ENCODE assay signal across 9 mouse cellular contexts in genomic region chr6:21803483-21804340, GRCm38 (mm10). TPM values are rescaled to one million over a fixed set of nuclear protein-coding genes. Genes with fewer than 3 reads are reported as not detected.
DNase-seq lines count a peak whose midpoint lies in the region; ATAC-seq and TF ChIP-seq lines count a peak whose summit lies in the region.
"Had no signal": no experiment of that assay in that cellular context is flagged by ENCODE, and none has a peak within 500 bp of the region (broad histone marks: within the 10 kb centered on the region; RNA-seq: fewer than 3 reads in every experiment).

No protein-coding gene starts in this region.

- no peaks in the 10 kb centered on the region for H3K4me1 ChIP-seq in hindbrain, embryonic 15.5 days (replicated peaks)
- no peaks in the 10 kb centered on the region for H3K4me1 ChIP-seq in hindbrain, embryonic 13.5 days (replicated peaks)
- H3K4me1 ChIP-seq in lung, embryonic 14.5 days (ENCODE audit: insufficient read depth): no peaks in the 10 kb centered on the region
- no peaks in the 10 kb centered on the region; the same call in 1 of the 2 replicates for H3K4me1 ChIP-seq in lung, adult 2 months (ENCODE audit: control insufficient read depth, insufficient read depth, low read length)

- 64% methylated on average over 10 of the region's 10 CpGs for WGBS in hindbrain, embryonic 15.5 days
- WGBS in hindbrain, embryonic 13.5 days: 77% methylated on average over 10 of the region's 10 CpGs
- 61% methylated on average over 10 of the region's 10 CpGs for WGBS in lung, embryonic 14.5 days
- 48% methylated on average over 10 of the region's 10 CpGs for WGBS in lung, adult 2 months

- H3K27ac ChIP-seq in hindbrain, embryonic 15.5 days (replicated peaks): no peak overlapping the region
- no peak overlapping the region for H3K27ac ChIP-seq in hindbrain, embryonic 13.5 days
- H3K27ac ChIP-seq in lung, embryonic 14.5 days (ENCODE audit: low read depth): peak overlapping the region; percentile 21; the same call in 1 of the 2 replicates
- H3K27ac ChIP-seq in layer of hippocampus, adult 2 months: peak overlapping the region; percentile 40

- H3K27me3 ChIP-seq in hindbrain, embryonic 15.5 days: no peaks in the 10 kb centered on the region
- H3K27me3 ChIP-seq in hindbrain, embryonic 13.5 days: no peaks in the 10 kb centered on the region
- no peaks in the 10 kb centered on the region for H3K27me3 ChIP-seq in lung, embryonic 14.5 days (ENCODE audit: insufficient read depth, low read length)

- TF ChIP-seq CTCF in lung, embryonic 14.5 days (IDR thresholded peaks at IDR 0.05; ENCODE audit: low read depth): no peak
- TF ChIP-seq CTCF in lung, adult 2 months (IDR thresholded peaks at IDR 0.05; ENCODE audit: insufficient read depth, low read length): no peak
- TF ChIP-seq CTCF in layer of hippocampus, adult 2 months (conservative IDR thresholded peaks at IDR 0.05): no peak

- no peak overlapping the region for H3K4me3 ChIP-seq in hindbrain, embryonic 15.5 days
- H3K4me3 ChIP-seq in hindbrain, embryonic 13.5 days: no peak overlapping the region
- H3K4me3 ChIP-seq in lung, embryonic 14.5 days (ENCODE audit: low read depth, low read length): no peak overlapping the region
- no peak overlapping the region for H3K4me3 ChIP-seq in lung, adult 2 months (replicated peaks; ENCODE audit: extremely low read depth, low read depth, low read length)
- H3K4me3 ChIP-seq in layer of hippocampus, adult 2 months: no peak overlapping the region

- TF ChIP-seq POLR2A in lung, adult 2 months (IDR thresholded peaks at IDR 0.05; ENCODE audit: borderline replicate concordance, extremely low read depth, low read depth, low read length): no peak

- H3K4me2 ChIP-seq in hindbrain, embryonic 15.5 days: no peak overlapping the region
- no peak overlapping the region for H3K4me2 ChIP-seq in hindbrain, embryonic 13.5 days
- H3K4me2 ChIP-seq in lung, embryonic 14.5 days: no peak overlapping the region

- no peaks in the 10 kb centered on the region for H3K9me3 ChIP-seq in hindbrain, embryonic 15.5 days
- no peaks in the 10 kb centered on the region for H3K9me3 ChIP-seq in hindbrain, embryonic 13.5 days
- H3K9me3 ChIP-seq in lung, embryonic 14.5 days (ENCODE audit: low read depth, low read length): no peaks in the 10 kb centered on the region

- no peak overlapping the region for H3K9ac ChIP-seq in hindbrain, embryonic 15.5 days
- H3K9ac ChIP-seq in hindbrain, embryonic 13.5 days: no peak overlapping the region
- H3K9ac ChIP-seq in lung, embryonic 14.5 days: no peak overlapping the region

- peaks cover 19% of the 10 kb centered on the region; the same call in 1 of the 2 replicates for H3K36me3 ChIP-seq in hindbrain, embryonic 15.5 days
- peaks cover 20% of the 10 kb centered on the region for H3K36me3 ChIP-seq in hindbrain, embryonic 13.5 days
- H3K36me3 ChIP-seq in lung, embryonic 14.5 days (ENCODE audit: insufficient read depth): peaks cover 6% of the 10 kb centered on the region; the same call in 1 of the 2 replicates

- DNase-seq in lung, embryonic 14.5 days: peak; percentile 43
- DNase-seq in lung, adult 2 months: no peak
- DNase-seq in layer of hippocampus, adult 2 months (ENCODE audit: low spot score in 2 of 2): peak in 1 of 2 experiments; percentile 50
- peak; percentile 39 for DNase-seq in lung, postnatal 36 days
- no peak for DNase-seq in urinary bladder, postnatal 4 days (ENCODE audit: low spot score in 2 of 2)
- DNase-seq: adrenal gland, adult 2 months; cerebellum, adult 9-11 months had no signal

- ATAC-seq in hindbrain, embryonic 15.5 days (ENCODE audit: low FRiP score, low read depth): peak; percentile 79; the same call in 1 of the 2 replicates
- ATAC-seq in hindbrain, embryonic 13.5 days (ENCODE audit: low FRiP score): no peak
- peak; percentile 75 for ATAC-seq in lung, embryonic 14.5 days (ENCODE audit: insufficient read depth)

RNA-seq across cellular contexts. Expression of gene Tspan12, which starts 48.6 kb away (rescaled TPM):
- polyA plus RNA-seq in hindbrain, embryonic 15.5 days (2015; fragmentation: Nextera tagmentation; extraction: Ambion mirVana): 60.5 and 66.8 TPM in 2 replicates
- 64.6 and 69.6 TPM in 2 replicates for polyA plus RNA-seq in hindbrain, embryonic 13.5 days (2015; fragmentation: Nextera tagmentation; extraction: Ambion mirVana)
- polyA plus RNA-seq in lung, embryonic 14.5 days (2014; fragmentation: Nextera tagmentation; extraction: Ambion mirVana): 53.0 and 53.7 TPM in 2 replicates
- polyA plus RNA-seq in lung, adult 2 months (2012; rRNA removed): 17.0 and 25.4 TPM in 2 replicates
- total RNA-seq in layer of hippocampus, adult 2 months (2021): 10 to 100 TPM; 27.8 to 29.2 TPM

Comparison
In these comparisons a context has a peak if more than half of its experiments do, and no peak if none do; other contexts are left out.
1. DNase-seq: peak in lung, embryonic 14.5 days (single experiment) and lung, postnatal 36 days (single experiment); none in lung, adult 2 months (single experiment) and urinary bladder, postnatal 4 days (0 of 2).
2. H3K27ac ChIP-seq: peak in lung, embryonic 14.5 days (single experiment) and layer of hippocampus, adult 2 months (single experiment); none in hindbrain, embryonic 15.5 days (single experiment) and hindbrain, embryonic 13.5 days (single experiment).